Mouse (Mus musculus): ENCODE measurements around the gene Gm9913. TPM values are rescaled to one million over a fixed set of nuclear protein-coding genes. Genes with fewer than 3 reads are reported as not detected.

The Gm9913 gene
- total RNA-seq, 2 experiments from 2014 or later = 0.57 to 0.65 TPM

DNA sequence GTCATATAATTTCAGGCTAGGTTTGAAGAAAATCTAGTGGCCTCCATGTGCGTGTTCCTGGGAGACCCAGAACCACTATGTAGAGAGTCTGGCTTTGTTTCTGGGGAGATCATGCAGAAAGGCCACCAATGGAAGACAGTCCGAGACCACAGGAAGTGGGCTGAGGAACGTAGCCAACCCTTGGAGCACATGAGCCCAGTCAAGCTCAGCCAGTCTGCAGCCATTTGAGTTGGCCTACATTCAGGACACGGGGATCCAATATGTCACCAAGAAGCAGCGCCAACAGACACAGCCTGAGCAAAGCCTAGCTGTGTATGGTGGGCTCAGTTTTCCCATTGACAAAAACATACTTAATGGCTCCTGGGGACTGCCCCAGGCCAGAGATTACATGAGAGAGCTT, 8.2 kb upstream of the Gm9913 start:
- peak; percentile 33 for DNase-seq

DNA sequence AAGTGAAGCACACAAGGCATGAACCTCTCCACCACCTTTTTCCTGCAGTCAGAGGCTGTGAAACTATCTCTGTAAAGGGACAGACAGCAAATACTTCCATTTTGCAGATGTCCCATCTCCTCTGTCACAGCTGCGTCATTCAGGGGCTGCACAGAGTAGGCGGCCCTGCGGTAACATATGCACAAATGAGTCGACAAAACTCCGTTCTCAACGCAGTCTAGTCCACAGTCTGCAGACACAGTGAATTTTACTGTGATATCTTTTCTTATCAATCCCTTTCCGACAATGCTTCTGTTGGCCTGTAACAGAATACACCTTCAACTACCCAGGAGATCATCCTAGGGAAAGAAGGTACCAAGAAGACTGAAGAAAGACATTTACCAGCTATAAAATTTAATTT, 6.7 kb upstream of the Gm9913 start:
- no peak for DNase-seq

DNA sequence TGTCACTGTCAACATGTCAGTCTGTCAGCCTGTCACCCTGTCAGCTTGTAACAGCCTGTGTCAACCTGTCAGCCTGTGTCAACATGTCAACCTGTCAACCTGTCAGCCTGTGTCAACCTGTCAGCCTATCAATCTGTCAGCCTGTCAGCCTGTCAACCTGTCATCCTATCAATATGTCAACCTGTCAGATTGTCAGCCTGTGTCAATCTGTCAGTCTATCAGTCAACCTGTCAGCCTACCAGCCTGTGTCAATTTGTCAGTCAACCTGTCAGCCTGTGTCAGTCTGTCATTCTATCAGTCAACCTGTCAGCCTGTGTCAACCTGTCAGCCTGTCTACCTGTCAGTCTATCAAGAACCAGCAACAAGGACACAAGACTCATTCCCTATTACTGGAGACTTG, 3.4 kb upstream of the Gm9913 start:
- DNase-seq = no peak

DNA sequence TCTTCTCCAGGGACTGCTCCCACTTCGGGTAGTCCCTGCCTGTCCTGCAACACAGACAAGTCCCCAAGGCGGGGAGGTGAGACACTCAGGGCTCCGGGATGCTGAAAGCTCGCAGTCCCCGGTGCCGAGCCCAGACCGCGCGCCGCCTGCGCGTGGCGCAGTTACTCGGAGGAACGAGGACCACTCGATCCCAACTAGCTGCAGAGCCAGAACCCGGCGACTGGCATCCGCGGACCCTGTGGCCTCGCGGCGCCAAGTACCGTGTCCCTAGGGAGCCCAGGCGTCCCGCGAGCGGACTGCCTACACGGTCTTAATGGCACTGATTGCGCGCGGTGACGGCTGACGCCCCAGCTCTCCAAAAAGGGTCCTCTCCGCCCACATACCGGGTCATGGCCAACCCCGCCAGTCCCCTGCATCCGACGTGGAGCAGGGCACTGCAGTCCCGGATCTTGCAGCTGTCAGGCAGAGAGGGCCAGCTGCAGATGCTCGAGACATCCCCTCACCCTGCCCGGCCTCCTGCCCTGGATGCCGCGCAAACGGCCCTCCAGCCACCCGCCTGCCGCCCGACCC, 942 bp downstream of the Gm9913 start:
- DNase-seq = peak; percentile 70

DNA sequence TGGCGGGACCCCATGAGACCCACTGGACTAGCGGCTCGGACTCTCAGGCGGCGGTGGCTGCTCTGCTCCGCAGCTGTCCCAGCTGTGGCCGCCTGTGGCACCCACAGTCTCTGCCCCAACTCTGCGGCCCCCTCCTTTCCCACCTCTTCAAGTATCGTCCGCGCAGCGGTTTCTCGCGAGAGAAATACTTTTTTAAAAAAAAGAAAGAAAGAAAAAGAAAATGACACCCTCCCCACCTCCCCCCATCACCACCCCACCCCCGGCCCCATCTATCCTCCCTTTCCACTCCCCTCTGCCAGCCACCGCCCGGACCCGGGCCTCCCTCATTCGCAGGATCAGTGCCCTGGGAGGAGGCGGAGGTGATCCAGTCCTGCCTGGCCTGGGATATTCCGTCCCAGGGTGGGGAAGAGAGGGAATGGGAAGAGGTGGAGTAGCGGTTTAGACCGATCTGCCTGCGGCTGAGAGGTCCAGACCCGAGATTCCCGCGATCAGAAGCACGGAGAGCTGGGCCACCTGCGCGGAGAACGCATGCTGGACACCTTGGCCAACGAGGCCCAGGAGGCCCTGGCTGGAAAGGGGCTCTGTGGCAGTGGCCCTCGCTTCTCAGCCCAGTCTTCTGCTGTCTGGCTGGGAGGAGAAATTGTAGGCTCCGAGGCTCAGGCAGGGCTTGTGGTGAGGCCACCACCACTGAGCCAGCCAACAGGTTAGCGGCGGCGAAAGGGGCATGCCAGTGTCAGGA, 1.6 kb downstream of the Gm9913 start:
- DNase-seq = peak; percentile 84

DNA sequence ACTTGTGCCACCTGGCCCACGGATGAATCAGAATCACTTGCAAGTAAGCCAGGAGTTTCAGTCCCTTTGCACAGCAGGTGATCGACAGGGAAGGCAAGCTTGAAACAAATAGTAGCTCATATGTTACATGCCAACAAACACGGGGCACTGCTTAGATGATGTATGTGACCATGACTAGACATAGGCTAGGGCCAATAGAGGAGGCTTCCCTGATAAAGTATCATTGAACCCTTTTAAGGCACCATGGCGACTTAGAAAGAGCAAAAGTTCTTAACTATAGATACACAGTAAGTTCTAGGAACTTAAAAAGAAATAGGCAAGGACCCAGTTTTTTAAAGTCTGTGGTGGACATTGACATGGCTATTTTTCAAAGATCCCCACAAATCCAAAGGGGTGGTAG, 3.0 kb downstream of the Gm9913 start, which contains the start of gene Fbn1:
Fbn1 (minus strand) TSS at position 101 of the 400 bp plus-strand sequence.
- no peak for DNase-seq

DNA sequence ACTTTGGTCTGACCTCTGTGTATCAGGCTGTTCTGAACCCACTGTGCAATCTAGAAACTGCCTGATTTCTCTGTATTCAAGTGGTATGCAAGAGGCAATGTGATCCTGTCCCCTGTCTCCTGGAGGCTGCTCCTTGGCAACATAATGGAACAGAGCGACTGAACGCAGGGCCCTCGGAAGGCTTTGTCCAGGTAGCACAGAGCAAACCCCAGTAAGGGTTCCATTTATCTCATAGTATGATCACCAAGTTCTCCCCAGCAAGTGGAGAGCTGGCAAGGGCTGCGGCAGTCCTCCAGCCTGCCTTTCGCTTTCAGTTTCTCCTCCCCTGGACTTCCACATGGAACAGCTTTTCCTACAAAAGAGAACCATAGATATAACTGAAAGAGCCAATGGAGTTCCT, 3.5 kb downstream of the Gm9913 start:
- no peak for DNase-seq

DNA sequence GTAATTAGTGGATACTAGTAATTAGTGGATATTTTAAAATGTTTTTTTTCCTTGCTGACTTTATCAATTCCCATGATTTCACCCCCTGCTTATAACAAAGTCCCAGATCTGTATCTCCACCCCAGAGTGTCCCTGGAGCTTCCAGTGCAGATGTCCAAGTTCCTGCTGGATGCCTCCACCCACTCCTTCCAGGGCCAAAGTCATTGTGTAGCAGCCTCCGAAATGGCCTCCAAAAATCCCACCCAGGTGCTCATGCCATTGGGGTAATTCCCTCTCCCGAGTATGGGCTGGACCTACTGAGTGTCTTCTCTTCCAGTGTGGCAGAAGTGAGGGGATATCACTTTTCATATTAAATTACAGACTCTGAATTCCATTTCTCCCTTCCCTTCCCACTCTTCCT, 5.9 kb downstream of the Gm9913 start:
- no peak for DNase-seq

DNA sequence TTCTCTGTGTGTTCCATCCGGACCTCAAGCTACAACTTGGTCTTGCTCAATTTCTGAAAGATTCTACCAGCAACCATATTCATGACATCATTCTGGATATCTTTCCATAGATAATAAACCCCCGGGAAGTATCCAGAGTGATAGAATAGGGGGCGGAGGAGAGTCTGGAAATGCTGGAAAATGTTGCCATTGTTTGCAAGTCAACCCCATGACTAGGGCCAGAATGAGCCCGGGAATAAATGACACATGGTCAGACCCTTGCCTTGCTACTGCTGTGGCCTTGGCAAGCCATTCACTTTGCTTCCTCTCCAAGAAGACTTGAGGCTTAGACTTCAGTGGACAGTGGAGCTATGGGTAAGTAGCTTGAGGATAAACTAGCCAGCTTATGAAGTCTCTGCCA, 7.0 kb downstream of the Gm9913 start:
- peak; percentile 46 for DNase-seq

DNA sequence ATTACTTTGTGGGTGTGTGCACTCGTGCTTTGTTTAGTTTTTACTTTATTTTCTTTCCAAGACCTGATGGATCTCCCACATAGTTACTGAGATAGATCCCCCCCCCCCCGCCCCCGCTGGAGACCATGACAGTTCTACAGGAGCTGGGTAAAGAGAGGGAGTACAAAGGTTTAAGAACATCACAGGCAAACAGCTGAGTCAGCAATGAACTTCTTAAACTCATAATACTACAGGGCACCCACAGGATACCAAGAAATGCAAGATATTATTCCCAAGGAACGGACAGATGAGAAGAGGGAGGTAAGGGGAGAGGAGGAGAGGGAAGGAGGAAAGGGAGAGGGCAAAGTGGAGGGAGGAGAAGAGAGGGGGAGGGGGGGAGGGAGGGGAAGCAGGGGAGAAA, 7.7 kb downstream of the Gm9913 start:
- DNase-seq = no peak

DNA sequence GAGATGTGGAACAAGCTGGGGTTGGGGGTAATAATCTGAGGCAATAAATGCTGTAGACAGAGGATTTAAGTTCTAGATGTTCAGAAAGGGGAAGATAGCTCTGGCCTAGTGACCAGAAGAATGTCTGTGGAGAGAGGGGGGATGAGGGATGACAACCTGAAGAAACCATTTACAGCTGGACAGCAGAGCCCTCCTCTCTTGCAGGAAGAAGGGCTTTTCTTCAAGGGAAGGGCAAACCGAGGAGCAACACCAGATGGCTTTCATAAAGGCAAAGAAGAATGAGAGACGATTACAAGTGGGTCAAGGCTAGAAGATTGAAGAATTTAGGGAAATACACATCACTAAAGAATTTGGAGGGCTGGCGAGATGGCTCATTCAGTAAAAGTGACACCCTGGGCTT, 9.5 kb downstream of the Gm9913 start:
- no peak for DNase-seq

DNA sequence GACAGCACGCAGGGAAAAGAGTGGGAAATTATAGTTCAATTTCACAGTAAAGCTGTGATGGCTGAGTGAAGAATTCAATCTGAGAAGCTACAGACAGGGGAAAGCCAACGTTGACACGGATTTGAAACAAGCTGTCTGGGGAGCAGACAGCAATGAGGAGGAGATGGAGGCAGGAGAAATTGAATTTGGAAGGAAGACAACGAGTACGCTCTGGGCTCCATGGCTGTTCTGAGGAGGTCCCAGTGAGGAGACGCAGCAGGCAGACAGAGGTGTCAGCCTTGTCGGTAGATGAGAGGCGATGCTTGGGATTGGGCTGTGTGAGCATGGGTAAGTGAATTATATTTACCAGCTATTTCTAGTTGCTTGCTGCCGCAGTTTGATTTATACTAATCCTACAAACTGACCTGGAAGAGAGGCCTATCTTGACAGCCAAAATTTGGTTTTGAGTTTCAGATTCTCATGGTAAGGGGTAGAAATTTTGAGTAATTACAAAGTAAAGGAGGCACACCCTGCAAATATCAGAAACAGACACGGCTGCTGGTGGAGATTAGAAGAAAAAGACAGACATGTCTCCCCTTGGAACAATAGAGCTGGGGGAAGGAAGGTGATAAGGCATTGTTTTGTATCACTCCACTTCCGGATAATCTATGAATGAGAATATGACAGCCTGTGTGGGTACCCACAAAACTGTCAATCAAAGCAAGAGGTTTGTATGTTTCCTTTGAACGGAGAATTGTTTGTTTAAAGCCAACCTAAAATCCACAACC, 10.6 kb downstream of the Gm9913 start:
- DNase-seq = no peak

DNA sequence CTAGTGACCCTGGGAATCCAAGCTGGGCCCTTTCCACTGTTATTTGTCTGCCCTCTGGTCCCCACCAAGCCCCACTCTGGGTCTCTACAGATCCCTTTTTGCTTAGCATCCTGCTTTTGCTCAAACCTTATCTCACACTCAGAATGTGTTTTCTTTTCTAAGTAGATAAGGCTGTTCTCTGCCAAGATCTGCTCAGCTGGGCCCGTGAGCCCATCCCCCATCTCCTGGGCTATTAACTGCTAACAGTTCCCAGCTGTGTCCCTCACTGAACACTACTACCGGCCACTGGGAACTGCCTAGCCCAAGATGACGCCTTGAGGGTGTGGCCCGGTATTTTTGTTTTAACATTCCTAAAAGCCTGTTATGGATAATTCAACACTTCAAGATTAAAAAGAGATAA, 11.7 kb downstream of the Gm9913 start:
- peak; percentile 75 for DNase-seq

DNA sequence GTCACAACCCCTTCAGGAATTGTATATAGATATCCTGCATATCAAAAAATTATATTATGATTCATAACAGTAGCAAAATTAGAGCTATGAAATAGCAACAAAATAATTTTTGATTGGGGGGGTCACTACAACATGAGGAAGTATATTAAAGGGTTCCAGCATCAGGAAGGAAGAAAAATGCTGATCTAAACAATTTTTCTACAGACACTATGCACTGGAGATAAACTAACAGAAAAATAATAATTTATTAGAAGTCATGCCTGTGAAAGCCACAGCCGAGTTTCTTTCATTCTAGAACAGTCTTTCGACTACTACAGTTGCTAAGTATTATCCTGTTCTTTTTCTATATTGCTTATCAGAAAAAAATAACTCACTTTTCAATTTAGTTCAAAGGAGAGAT, 20.6 kb downstream of the Gm9913 start:
- DNase-seq = no peak

DNA sequence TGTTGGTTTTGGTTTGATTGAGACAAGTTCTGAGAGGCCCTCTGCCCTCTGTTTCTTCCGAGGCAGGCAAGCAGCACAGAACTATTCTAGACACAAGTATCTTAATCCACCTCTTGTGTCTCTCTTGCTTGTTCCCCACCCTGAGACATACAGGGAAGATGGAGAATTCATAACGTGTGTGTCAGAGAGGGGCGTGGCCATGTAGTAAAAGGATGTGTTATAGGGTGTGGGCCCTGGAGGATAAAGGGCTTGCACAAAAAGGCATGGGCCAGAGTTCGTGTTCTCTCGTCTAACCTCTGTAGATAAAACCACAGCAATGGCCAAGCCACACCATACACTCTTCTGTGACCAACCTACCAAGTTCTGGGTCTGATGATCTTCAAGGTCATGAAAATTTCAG, 21.7 kb downstream of the Gm9913 start:
- no peak for DNase-seq

DNA sequence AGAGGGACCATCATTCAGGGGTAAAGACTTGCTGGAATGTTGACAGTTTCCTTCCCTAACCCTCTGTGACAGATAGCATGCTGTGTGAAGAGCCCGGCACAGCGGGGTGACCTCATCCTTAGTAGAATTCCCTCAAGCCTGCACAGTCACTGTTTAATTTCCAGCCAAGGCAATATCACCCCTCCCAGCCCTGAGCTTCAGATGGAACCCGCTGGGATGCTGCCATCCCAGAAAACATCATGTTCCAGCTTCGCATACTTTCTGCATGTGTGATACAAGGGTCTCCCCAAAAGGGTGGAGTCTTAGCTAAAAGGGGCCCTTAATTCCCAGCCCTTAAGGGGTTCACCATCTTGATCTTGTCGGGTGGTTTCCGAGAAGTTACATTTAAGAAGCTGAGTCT, 25.8 kb downstream of the Gm9913 start:
- peak; percentile 66 for DNase-seq

DNA sequence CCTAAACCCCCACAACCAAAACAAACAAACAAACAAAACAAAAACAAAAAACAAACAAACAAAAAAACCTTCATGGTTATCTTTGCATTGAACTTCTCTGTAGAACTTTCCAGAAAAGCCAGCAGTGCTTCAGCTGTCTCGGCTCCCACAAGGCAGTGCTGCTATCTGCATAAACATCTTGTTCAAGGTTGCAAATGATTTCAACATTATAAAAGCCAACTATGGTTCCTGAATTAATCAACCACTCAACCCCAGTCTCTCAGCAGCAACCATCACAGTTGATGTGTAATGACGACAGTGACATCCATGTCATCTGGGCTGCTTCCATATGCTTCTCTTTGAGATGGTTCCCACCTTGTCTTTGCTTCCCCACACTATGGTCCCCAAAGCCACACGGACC, 34.8 kb downstream of the Gm9913 start:
- DNase-seq = no peak

DNA sequence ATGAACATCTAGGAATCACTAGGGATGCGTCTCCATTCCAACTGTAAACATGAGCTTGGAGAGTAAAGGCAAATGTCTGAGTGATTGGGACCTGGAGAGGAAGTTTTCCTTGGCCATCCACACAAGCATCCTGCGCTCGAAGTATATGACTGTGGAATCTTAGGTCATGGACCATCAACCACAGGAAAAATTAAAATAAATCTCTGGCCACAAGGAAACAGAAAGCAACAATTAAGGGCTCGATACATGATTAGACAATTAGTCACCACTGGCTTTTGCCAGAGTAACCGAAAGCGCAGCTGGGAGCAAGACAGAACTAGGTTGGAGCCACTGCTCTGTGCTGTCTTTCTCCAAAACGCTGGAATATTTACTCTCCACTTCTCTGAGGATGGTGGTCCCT, 35.7 kb downstream of the Gm9913 start:
- DNase-seq = no peak

DNA sequence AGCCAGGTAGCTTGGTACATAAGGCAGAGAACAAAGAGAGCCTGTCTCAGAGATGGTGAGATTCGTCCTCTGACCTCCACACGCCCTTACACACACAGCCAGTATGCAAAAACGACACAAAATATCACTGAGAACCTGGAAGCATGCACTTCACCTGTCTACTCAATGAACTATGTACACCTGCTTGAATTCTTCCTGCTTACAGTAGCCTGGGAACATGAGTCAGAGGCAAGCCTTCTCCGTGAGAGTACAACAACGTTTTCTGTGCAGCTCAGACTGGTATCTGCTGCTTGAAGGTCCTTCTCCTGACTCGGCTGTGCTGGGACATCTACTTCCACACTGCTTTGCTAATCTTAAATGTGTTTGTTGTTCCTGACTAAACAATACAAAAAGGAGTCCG, 36.6 kb downstream of the Gm9913 start:
- DNase-seq = no peak

DNA sequence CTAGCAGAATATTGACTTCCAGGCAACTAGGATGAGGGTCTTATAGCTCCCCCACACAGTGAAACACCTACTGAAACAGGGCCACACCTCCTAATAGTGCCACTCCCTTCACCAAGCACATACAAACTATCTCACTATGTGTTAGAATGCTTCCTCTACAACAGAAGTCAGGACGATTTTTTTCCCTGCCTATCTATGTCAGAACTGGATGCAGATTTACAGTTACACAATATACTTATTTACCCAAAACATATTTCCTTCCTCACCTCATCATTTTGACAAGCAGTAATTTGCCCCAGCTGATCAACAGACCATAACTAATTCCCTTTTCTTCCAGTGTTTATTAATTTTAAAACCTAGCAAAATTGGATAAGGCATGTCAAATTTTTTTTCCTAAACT, 38.8 kb downstream of the Gm9913 start:
- no peak for DNase-seq

DNA sequence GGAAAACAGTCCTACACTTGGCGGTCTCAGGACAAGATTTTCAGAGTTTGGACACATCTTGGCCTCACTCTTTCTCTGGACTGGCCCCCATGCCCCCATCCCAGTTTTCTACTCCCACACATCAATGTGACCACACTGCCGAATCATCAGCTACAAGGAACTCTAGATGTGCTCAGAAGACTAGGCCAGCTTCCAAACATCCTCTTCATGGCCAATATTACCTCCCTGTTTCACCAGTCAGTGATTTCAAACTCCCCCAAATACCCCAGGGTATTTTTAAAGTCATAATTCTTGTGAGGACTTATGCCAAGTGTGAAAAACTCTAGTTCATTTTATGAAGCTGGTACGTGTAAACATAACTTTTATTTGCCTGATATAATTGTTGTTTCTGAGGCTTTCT, 40.1 kb downstream of the Gm9913 start:
- DNase-seq = no peak

DNA sequence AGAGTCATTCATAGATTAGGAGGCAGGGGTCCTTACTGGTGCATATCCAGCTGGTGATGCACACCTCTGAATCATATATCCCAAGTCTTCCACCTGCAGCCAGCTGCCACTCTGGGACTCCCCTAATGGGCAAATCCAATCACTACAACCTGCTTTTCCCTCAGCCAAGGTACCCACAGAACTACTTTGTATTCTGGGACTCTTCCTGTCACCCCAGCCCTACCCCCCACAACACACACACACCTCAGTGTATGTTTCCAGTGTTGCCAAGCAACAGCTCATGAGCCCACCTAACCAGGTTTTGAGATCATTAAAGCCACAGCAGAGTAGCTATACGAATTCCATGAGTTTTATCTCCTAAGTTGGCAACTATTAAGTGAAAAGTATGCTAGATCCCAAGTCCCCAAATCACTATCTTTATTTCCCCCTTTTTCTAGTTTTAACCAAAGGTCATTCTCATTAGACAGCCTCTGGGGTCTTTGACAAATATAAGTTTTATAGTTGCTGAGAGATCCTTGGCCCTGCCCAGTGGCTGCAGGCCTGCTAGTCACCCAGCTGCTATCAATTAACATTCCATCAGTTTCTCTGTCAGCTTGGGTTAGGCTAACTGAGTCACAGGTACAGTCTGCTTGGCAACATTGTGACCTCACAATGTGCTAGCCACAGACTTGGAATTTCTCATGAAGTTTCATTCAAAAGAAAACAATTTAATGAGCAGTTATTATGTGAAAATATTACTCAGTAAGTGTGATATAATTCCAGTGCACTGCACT, 44.1 kb downstream of the Gm9913 start:
- DNase-seq = no peak

DNA sequence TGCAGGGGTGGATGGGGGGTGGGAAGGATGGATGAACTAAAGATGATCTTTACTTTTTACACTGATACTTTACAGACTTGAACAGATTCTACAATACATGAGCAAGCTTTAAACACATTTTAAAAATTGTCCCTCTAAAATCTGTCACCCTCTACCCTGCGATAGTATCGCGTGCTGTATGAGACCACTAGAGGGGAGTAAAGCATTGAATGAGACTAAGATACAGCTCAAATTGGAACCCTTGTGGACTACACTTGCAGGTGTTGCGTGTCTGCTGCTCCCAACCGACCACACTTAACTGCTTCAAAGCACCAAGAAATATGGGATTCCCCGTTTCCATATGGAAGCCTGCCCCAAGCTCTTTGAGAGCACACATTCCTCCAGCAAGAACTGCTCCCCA, 50.9 kb downstream of the Gm9913 start:
- no peak for DNase-seq
